Mouse (Mus musculus): ENCODE measurements at regions not wholly inside any gene's neighbourhood (a gene's known extent, or its start where the extent isn't known, plus 50 kb on each side); places are given as distances from the start of the nearest gene placed in this dataset.
A peak's percentile ranks its signal among the peaks of the same experiment; 100 is the strongest.

DNA sequence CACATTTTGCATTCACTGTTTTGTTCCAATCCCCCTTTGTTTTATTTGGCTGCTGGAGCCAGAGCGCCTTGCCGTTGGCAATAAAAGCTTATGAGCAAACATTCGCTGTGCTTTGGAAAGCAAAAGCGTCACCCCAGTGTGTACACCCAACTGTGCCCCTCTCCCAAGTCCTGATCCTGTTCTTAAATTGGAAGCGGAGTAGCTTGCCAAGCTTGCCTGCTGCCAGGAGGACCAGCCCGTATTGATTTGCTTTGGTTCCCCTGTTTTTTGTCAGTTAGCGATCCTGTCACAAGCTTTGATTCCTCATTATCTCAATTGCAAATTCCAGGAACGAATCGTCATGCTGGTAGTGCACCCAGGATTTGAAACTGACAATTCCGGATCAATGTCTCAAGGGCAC, 917.5 kb downstream of the Olfm4 start:
- DNase-seq (ENCODE audit: low spot score in 2 of 2): no peak

DNA sequence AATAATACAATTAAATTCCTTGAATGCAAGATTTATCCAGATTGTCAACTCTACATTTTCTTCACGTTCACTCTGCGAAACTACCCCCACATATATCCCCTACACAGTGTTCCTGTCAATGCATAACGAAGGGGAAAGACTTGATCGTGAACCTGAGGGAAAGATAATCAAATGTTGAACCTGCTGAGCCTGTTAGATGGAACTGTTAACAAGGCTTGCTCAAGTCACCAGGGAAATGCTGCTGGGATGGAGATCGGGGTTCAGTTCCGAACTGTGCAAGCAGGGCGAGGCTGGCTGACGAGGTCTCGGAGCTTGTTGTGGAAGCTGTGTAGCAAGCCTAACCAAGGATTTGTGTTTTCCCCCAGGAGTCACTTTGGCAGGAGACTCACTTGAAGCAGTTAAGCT, 917.9 kb downstream of the Olfm4 start:
- DNase-seq (ENCODE audit: low spot score in 2 of 2): no peak

- peak in 1 of 2 experiments; percentile 3 for DNase-seq (ENCODE audit: low spot score in 2 of 2)
These were observed 932.1 kb downstream of the Olfm4 start for GRCm38 (mm10) chr14:80916031-80916430.

GRCm38 (mm10) chr14:80923732-80924131, 939.9 kb downstream of the Olfm4 start:
- DNase-seq (ENCODE audit: low spot score in 2 of 2): no peak

GRCm38 (mm10) chr14:80959966-80960365, 976.1 kb downstream of the Olfm4 start:
- DNase-seq (ENCODE audit: low spot score in 2 of 2): no peak

- DNase-seq (ENCODE audit: low spot score in 2 of 2): no peak
These were observed 991.9 kb downstream of the Olfm4 start for GRCm38 (mm10) chr14:80975795-80976194.

DNA sequence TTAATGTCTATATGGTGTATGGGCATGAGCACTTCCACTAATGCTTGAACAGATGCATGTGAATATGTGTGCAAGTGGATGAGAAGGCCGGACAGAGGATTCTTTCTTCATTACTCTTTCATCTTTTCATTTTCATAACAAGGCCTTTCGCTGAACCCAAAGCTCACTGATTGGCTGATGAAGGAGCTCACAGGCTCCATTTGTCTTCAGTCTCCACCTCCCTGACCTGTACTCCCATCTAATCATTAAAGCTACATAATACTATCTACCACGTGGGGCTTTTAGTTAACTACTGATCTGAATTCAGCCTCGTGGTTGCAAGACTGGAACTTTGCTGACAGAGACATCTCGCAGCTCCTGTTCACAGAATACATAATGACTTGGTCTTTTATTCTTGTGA, 992.8 kb downstream of the Olfm4 start:
- DNase-seq (ENCODE audit: low spot score in 2 of 2): no peak

DNA sequence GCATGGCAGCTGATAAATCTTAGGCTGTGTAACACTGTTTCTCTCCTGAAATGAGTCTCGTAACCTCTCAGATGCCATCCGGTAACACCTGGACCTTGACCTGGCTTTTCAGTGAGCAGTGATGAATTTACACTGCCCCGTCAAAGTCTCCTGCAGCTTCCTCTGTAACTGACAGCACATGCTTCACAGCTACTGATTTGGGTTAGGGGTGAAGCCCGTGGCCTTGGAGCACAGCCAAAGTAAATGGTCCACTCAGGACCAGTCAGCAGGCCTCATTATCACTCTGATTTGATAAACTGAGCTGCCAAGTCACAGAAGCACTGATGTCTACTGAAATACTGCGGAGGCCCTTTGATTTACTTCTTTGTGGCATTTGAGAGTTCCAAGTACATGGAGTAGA, 995.6 kb downstream of the Olfm4 start:
- no peak for DNase-seq (ENCODE audit: low spot score in 2 of 2)

DNA sequence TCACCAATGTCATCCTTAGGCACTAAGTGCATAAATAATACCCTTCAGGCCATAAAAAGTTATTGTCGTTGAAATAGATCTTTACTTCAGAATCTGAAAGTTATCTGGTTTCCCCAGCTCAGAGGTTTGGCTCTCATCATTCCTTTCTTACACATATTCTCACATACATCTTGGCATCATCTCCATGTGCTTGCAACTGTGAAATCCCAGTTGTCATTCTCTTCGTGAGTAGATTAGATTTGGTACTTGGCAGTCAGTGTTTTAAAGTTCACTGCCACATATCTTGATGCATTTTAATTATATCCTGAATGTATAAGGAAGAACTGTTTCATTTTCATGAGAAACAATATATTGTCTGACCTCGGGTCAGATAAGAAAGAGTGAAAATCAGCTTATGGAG, 1006.3 kb downstream of the Olfm4 start:
- DNase-seq (ENCODE audit: low spot score in 2 of 2): no peak

DNA sequence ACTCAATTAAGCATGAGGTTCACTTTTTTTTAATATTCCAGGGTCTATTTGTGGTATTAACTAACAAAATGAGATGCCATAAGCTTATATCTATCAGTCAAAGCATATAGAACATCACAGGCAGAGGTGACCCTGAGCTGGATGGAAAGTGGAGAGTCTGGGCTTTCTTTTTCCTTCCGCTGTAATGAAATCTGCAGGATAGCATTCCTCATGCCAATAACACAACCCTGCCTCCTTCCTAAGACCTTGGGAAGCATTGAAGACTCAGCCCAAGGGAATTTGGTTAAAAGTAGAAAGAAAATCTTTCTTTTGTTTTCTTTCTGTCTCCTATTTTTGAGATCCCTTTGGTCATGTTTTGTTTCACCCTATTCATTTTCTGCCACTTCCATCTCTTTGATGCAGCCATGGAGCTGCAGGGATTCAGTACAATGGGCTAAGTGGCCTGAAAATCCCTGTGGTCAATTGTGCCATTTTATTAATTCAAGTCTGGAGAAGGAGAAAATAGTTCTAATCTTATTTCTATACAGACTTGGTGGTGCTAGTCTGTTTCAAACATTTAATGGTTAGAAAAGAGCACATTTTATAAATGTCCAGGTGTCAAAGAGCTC, 1006.9 kb downstream of the Olfm4 start:
- DNase-seq (ENCODE audit: low spot score in 2 of 2): no peak

DNA sequence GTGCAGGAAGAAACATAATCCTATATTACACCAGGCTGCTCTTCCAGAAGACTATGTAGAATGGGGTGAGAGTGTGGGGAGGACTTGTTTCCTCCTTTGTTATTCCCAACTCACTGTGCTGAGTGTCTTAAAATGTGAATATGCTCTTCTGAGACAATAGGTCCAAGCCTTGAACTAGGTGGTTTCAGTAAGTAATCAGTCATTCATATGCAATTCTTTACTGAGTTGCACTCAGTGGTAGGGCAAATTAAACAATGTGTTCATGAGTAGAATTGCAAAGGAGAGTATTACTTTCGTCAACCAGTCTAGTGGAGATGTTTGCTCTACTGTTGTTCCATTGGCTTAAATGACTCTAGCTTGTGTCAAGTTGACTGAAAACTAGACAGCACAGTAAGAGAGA, 1015.1 kb downstream of the Olfm4 start:
- no peak for DNase-seq (ENCODE audit: low spot score in 2 of 2)

GRCm38 (mm10) chr14:81013208-81013607, 1029.3 kb downstream of the Olfm4 start:
- no peak for DNase-seq (ENCODE audit: low spot score in 2 of 2)

DNA sequence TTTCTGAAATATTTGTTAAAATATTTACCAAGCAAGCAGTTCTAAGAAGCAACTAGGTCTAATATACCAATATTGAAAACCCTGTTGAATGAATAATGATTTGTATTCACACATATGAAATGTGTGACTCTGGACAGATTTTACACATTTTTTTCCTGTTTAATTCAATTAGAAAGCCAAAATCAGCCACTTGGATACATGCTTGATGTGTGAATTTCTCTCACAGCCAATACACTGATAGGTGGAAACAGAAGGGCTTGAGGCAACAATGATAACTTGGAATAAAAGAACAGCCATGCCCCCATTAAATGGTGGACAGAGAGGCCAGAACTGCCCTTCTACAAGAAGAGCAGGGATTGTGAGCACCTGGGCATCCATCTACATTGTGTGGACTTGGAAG, 1047.6 kb downstream of the Olfm4 start:
- no peak for DNase-seq (ENCODE audit: low spot score in 2 of 2)

DNA sequence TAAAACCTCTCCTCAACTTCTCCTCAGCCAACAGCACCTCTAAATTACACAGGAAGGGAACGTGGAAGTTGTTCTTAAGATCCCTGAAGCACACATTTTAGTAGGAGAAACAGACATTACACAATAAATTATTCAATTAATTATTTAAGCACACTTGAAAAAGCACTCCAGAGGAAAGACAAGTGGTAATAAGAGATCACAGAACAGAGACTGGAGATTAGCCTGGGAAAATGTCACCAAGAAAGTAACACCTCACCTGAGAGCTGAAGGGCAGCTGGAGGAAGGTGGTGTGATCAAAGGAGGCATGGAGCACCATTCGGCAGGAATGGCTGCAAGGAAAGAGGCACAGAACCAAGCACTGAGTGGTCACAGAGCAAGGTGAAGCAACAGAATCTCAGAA, 1053.8 kb downstream of the Olfm4 start:
- no peak for DNase-seq (ENCODE audit: low spot score in 2 of 2)

DNA sequence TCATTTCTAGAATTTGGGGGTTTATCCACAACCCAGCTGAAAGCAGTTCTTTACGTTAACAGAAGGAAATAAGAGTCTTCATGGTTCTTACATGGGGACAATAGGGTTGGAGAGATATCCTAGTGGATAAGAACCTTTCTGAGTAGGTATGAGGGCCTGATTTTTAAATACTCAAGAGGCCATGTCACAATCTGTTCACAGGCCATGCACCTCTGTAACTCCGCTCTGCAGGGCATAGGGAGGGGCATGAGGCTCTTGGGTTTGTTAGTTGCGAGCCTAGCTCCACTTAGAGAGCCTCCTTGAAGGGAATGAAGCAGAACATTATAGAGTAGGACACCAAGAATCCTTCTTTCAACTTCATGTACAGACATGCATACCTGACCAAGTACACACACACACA, 1054.2 kb downstream of the Olfm4 start:
- no peak for DNase-seq (ENCODE audit: low spot score in 2 of 2)
